In genomic region chr7:15993789-15994188, GRCm38 (mm10) we compare ENCODE assay signal across 27 mouse cellular contexts. TPM values are rescaled to one million over a fixed set of nuclear protein-coding genes. Genes with fewer than 3 reads are reported as not detected.
DNase-seq lines count a peak whose midpoint lies in the region; ATAC-seq and TF ChIP-seq lines count a peak whose summit lies in the region.
"Had no signal": no experiment of that assay in that cellular context is flagged by ENCODE, and none has a peak within 500 bp of the region (broad histone marks: within the 10 kb centered on the region; RNA-seq: fewer than 3 reads in every experiment).

No protein-coding gene starts in this region.

- TF ChIP-seq POLR2A in small intestine, adult 2 months (IDR thresholded peaks at IDR 0.05; ENCODE audit: low read depth, low read length), result no peak

- DNase-seq in kidney, postnatal 25 days, result no peak
- no peak for DNase-seq in ovary, postnatal 36 days (ENCODE audit: low spot score)
- DNase-seq in heart, postnatal 14 days, result no peak
- DNase-seq: adrenal gland, postnatal 10 days; adrenal gland, postnatal 36 days; B cell, adult 2 months; cerebellum, adult 18-20 months; cerebellum, adult 9-10 months; cerebellum, postnatal 14 days; gastrocnemius, postnatal 10 days; gastrocnemius, postnatal 36 days; heart, adult 2 months; heart, postnatal 36 days had no signal

- H3K4me2 ChIP-seq in kidney, embryonic 16.5 days (replicated peaks; ENCODE audit: low read depth, low read length), result no peak overlapping the region
- H3K4me2 ChIP-seq in intestine, embryonic 16.5 days (ENCODE audit: low read depth, low read length), result no peak overlapping the region
- H3K4me2 ChIP-seq: forebrain, embryonic 13.5 days; heart, embryonic 11.5 days; hindbrain, embryonic 13.5 days had no signal

- H3K4me1 ChIP-seq in kidney, embryonic 16.5 days (ENCODE audit: insufficient read depth, low read length), result no peaks in the 10 kb centered on the region
- H3K4me1 ChIP-seq in intestine, embryonic 16.5 days (ENCODE audit: control insufficient read depth, insufficient read depth, low read length), result peaks cover 11% of the 10 kb centered on the region
- peaks cover 15% of the 10 kb centered on the region for H3K4me1 ChIP-seq in small intestine, adult 2 months (ENCODE audit: control insufficient read depth, insufficient read depth, insufficient read length, low read length)
- H3K4me1 ChIP-seq: forebrain, embryonic 10.5 days; forebrain, embryonic 13.5 days; hindbrain, embryonic 10.5 days; hindbrain, embryonic 13.5 days had no signal

- intact Hi-C loops in heart, postnatal 14 days (cut with DNase I), result no loop called here

- WGBS in kidney, embryonic 16.5 days, result 95% methylated on average over 4 of the region's 4 CpGs
- 78% methylated on average over 4 of the region's 4 CpGs for WGBS in intestine, embryonic 16.5 days
- WGBS in small intestine, adult 2 months, result 42% methylated on average over 4 of the region's 4 CpGs

- no peak overlapping the region for H3K4me3 ChIP-seq in kidney, embryonic 16.5 days (ENCODE audit: low read length)
- H3K4me3 ChIP-seq in intestine, embryonic 16.5 days (ENCODE audit: low read length), result no peak overlapping the region
- no peak overlapping the region for H3K4me3 ChIP-seq in small intestine, adult 2 months (ENCODE audit: low read depth, low read length)
- H3K4me3 ChIP-seq: forebrain, embryonic 10.5 days; forebrain, embryonic 13.5 days; heart, adult 2 months; hindbrain, embryonic 10.5 days; hindbrain, embryonic 13.5 days had no signal

- no peaks in the 10 kb centered on the region for H3K9me3 ChIP-seq in kidney, embryonic 16.5 days (ENCODE audit: low read length)
- no peaks in the 10 kb centered on the region for H3K9me3 ChIP-seq in intestine, embryonic 16.5 days (ENCODE audit: control insufficient read depth, low read length)
- H3K9me3 ChIP-seq: forebrain, embryonic 10.5 days; forebrain, embryonic 13.5 days; G1E; hindbrain, embryonic 10.5 days; hindbrain, embryonic 13.5 days had no signal

- peaks cover 55% of the 10 kb centered on the region for H3K36me3 ChIP-seq in kidney, embryonic 16.5 days (ENCODE audit: insufficient read depth, low read length)
- H3K36me3 ChIP-seq in intestine, embryonic 16.5 days (ENCODE audit: control insufficient read depth, insufficient read depth, low read length), result peaks cover 14% of the 10 kb centered on the region
- H3K36me3 ChIP-seq in small intestine, adult 2 months (ENCODE audit: control insufficient read depth, insufficient read depth, low read length), result peaks cover 32% of the 10 kb centered on the region

- TF ChIP-seq CTCF in small intestine, adult 2 months (IDR thresholded peaks at IDR 0.05; ENCODE audit: extremely low read depth, insufficient read length, insufficient replicate concordance, low read depth, low read length), result no peak

- peak overlapping the region; percentile 6; the same call in 1 of the 2 replicates for H3K27ac ChIP-seq in kidney, embryonic 16.5 days (ENCODE audit: low read length)
- peak overlapping the region; percentile 82 for H3K27ac ChIP-seq in intestine, embryonic 16.5 days (ENCODE audit: low read length)
- H3K27ac ChIP-seq in small intestine, adult 2 months (ENCODE audit: insufficient read depth, low read depth, low read length), result peak overlapping the region; percentile 94
- H3K27ac ChIP-seq: forebrain, embryonic 10.5 days; forebrain, embryonic 13.5 days; heart, adult 2 months; hindbrain, embryonic 10.5 days; hindbrain, embryonic 13.5 days had no signal

- H3K27me3 ChIP-seq in kidney, embryonic 16.5 days (ENCODE audit: insufficient read depth, low read length), result no peaks in the 10 kb centered on the region
- H3K27me3 ChIP-seq in intestine, embryonic 16.5 days (replicated peaks; ENCODE audit: control insufficient read depth, insufficient read depth, low read length), result no peaks in the 10 kb centered on the region
- no peaks in the 10 kb centered on the region for H3K27me3 ChIP-seq in small intestine, adult 2 months (ENCODE audit: control insufficient read depth, insufficient read depth, low read length)
- H3K27me3 ChIP-seq: CH12.LX; forebrain, embryonic 13.5 days; hindbrain, embryonic 13.5 days; Patski had no signal

- no peak overlapping the region for H3K9ac ChIP-seq in kidney, embryonic 16.5 days (replicated peaks; ENCODE audit: low read length)
- H3K9ac ChIP-seq in intestine, embryonic 16.5 days (ENCODE audit: low read depth, low read length), result no peak overlapping the region
- H3K9ac ChIP-seq: forebrain, embryonic 13.5 days; hindbrain, embryonic 13.5 days had no signal

- ATAC-seq in kidney, embryonic 16.5 days (ENCODE audit: low FRiP score, low TSS enrichment), result no peak
- peak; percentile 75 for ATAC-seq in intestine, embryonic 16.5 days
- ATAC-seq: forebrain, embryonic 13.5 days; forebrain, embryonic 16.5 days; hindbrain, embryonic 16.5 days; Patski had no signal

RNA-seq across cellular contexts. Expression of gene Ehd2, which starts 26.4 kb away (rescaled TPM):
- polyA plus RNA-seq in kidney, embryonic 16.5 days (2015; fragmentation: Nextera tagmentation; extraction: Ambion mirVana), result 36.8 and 37.9 TPM in 2 replicates
- polyA plus RNA-seq in intestine, embryonic 16.5 days (2015; fragmentation: Nextera tagmentation; extraction: Ambion mirVana), result 48.1 and 50.9 TPM in 2 replicates
- 11.9 and 14.5 TPM in 2 replicates for polyA plus RNA-seq in small intestine, adult 2 months (2012; rRNA removed)
- 100 to 1,000 TPM; 172 to 182 TPM for total RNA-seq in heart, postnatal 14 days (2021)
- total RNA-seq: granulocyte monocyte progenitor cell, adult 5-6 weeks had no signal

RNA-seq across cellular contexts. Expression of gene Nop53, which starts 47.9 kb away (rescaled TPM):
- 198 and 212 TPM in 2 replicates for polyA plus RNA-seq in kidney, embryonic 16.5 days (2015; fragmentation: Nextera tagmentation; extraction: Ambion mirVana)
- 153 and 156 TPM in 2 replicates for polyA plus RNA-seq in intestine, embryonic 16.5 days (2015; fragmentation: Nextera tagmentation; extraction: Ambion mirVana)
- polyA plus RNA-seq in small intestine, adult 2 months (2012; rRNA removed), result 56.8 and 120 TPM in 2 replicates
- total RNA-seq in heart, postnatal 14 days (2021), result 100 to 1,000 TPM; 129 to 137 TPM

RNA-seq across cellular contexts. Expression of gene Bicra, which starts 53.9 kb away (rescaled TPM):
- 7.1 and 7.5 TPM in 2 replicates for polyA plus RNA-seq in kidney, embryonic 16.5 days (2015; fragmentation: Nextera tagmentation; extraction: Ambion mirVana)
- 3.7 and 4.0 TPM in 2 replicates for polyA plus RNA-seq in intestine, embryonic 16.5 days (2015; fragmentation: Nextera tagmentation; extraction: Ambion mirVana)
- 18.7 and 31.0 TPM in 2 replicates for polyA plus RNA-seq in small intestine, adult 2 months (2012; rRNA removed)
- 1 to 10 TPM; 9.1 to 9.7 TPM for total RNA-seq in heart, postnatal 14 days (2021)

Comparison
In these comparisons a context has a peak if more than half of its experiments do, and no peak if none do; other contexts are left out.
1. H3K27ac ChIP-seq: peak in every context shown above with its lines; median percentile 94 in small intestine, adult 2 months; 82 in intestine, embryonic 16.5 days; 6 in kidney, embryonic 16.5 days.